Mouse (Mus musculus) hindbrain, embryonic 12.5 days (tissue): ENCODE data around the gene Rps28. TPM values are rescaled to one million over a fixed set of nuclear protein-coding genes. Genes with fewer than 3 reads are reported as not detected.

Source experiments
- ATAC-seq: fragments of 200-750 bp; cut with Nextera tagmentation; 2 replicates; pipeline ENCODE4 v1.8.0; 2017; ENCODE audit warnings: moderate TSS enrichment; ENCODE audit not compliant: low FRiP score
- H3K27ac ChIP-seq: fragments of 300-500 bp; sonication (generic); 2 replicates; pipeline ENCODE4 v1.5.1; 2016; ENCODE audit warnings: mild to moderate bottlenecking
- H3K27me3 ChIP-seq: fragments of 300-500 bp; sonication (generic); 2 replicates; pipeline ENCODE4 v1.6.1; 2016; ENCODE audit warnings: mild to moderate bottlenecking
- H3K36me3 ChIP-seq: fragments of 300-500 bp; sonication (generic); 2 replicates; pipeline ENCODE4 v1.6.1; 2016; ENCODE audit warnings: mild to moderate bottlenecking
- H3K4me1 ChIP-seq: fragments of 300-500 bp; sonication (generic); 2 replicates; pipeline ENCODE4 v1.6.1; 2016
- H3K4me2 ChIP-seq: fragments of 300-500 bp; sonication (generic); replicated peaks from 2 replicates; pipeline ENCODE4 v1.6.1; 2016; ENCODE audit warnings: mild to moderate bottlenecking
- H3K4me3 ChIP-seq: fragments of 300-500 bp; sonication (generic); 2 replicates; pipeline ENCODE4 v1.5.1; 2016; ENCODE audit warnings: mild to moderate bottlenecking
- H3K9ac ChIP-seq: fragments of 300-500 bp; sonication (generic); 2 replicates; pipeline ENCODE4 v1.6.1; 2016; ENCODE audit warnings: mild to moderate bottlenecking, moderate library complexity
- H3K9me3 ChIP-seq: fragments of 300-500 bp; sonication (generic); replicated peaks from 2 replicates; pipeline ENCODE4 v1.6.1; 2016; ENCODE audit warnings: mild to moderate bottlenecking
- WGBS: fragments of 180-500 bp; shearing (Covaris S2); methylation state at CpG from one replicate; pipeline ENCODE4 v1.1.7; 2016; 5-methylcytosine and 5-hydroxymethylcytosine counted together
- polyA plus RNA-seq: library from polyadenylated mRNA; unstranded; fragments of >200 nt; fragmentation: Nextera tagmentation; extraction: Ambion mirVana; gene quantifications from 2 replicates; pipeline ENCODE4 v1.2.1, GENCODE M21; 2016

Rps28 gene
- polyA plus RNA-seq, 1 experiment from 2014 or later: 694 TPM

GRCm38 (mm10) chr17:33781124-33781977 is 43.0 kb downstream of the Rps28 start, which contains the start of gene Angptl4:
TSS of gene Angptl4 (minus strand) at chr17:33781830.
- Histone ChIP-seq H3K27ac (peak within 1 kb of the TSS; percentile 49), H3K4me3 (peak within 1 kb of the TSS; percentile 44), H3K27me3 (no peaks in the 10 kb centered on the region), H3K4me1 (peaks cover 23% of the 10 kb centered on the region), H3K9ac (peak within 1 kb of the TSS; percentile 64), H3K4me2 (peak within 1 kb of the TSS; percentile 80), H3K9me3 (no peaks in the 10 kb centered on the region), H3K36me3 (no peaks in the 10 kb centered on the region)
- ATAC-seq: peak; percentile 80
- WGBS: under 1% methylated on average over 50 of the region's 50 CpGs

DNA sequence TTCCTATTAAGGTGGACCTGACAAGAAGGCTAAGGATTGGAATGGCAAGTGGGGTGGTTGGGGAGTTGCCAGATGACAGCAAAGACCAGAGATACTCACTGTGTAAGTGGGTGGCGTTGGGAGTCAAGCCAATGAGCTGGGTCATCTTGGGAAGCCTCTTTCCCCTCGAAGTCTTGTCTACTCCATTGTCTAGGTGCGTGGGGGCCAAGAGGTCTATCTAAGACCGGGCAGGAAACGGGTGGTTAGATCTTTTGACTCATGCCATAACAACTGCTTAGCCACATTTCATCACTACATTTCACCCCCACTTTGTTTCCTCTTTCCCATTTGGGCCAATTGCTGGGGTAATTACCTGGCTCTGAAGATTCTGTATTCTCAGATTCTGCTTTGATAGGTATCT is 43.9 kb downstream of the Rps28 start:
- WGBS: 90% methylated on average over 5 of the region's 5 CpGs
- H3K9ac ChIP-seq: no peak overlapping the region

GRCm38 (mm10) chr17:33779967-33780295 is 44.4 kb downstream of the Rps28 start:
- H3K27ac ChIP-seq: peak overlapping the region; percentile 69; the same call in 1 of the 2 replicates
- 81% methylated on average over 5 of the region's 5 CpGs for WGBS

More for the DNA sequence above, 43.9 kb downstream of the Rps28 start:
- Histone ChIP-seq H3K27ac (no peak overlapping the region), H3K27me3 (no peaks in the 10 kb centered on the region), H3K4me1 (peaks cover 23% of the 10 kb centered on the region), H3K4me2 (peak overlapping the region; percentile 80), H3K4me3 (peak overlapping the region; percentile 44), H3K36me3 (no peaks in the 10 kb centered on the region), H3K9me3 (no peaks in the 10 kb centered on the region)
- ATAC-seq: no peak

DNA sequence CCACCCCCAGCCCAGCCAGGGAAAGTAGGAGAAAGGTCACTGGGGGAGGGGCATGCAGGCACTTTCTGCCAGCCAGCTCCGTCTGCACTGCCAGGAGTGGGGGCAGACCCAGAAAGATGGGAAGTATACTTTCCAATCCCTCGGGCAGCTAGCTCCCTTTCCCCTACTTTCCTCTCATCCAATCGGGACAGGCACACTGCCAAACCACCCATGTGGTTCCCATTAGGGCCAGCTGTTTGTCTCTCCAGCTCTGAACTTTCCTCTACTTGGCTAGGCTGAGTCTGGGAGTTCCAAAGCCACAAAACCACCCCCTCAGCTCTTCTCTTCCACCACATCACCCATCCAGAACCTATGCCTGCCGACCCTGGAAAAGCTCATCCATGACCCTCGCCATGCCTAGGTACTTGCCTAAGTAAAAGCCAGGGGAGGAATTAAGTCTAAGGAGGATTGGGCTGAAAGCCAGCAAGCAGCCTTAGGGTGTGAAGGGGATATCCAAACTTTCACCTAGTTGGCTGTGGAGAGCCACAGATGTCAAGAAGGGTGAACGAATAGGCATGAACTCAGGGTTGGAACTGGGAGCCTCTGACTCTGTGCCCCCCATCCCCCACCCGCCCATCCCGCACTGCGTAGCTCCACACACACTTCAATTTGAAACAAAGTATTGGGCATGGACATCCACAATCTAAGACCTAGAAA is 44.9 kb downstream of the Rps28 start:
- Histone ChIP-seq H3K4me1 (peaks cover 23% of the 10 kb centered on the region), H3K9me3 (no peaks in the 10 kb centered on the region), H3K36me3 (no peaks in the 10 kb centered on the region), H3K27ac (peak overlapping the region; percentile 77), H3K4me2 (peak overlapping the region; percentile 80), H3K27me3 (no peaks in the 10 kb centered on the region), H3K4me3 (peak overlapping the region; percentile 13), H3K9ac (no peak overlapping the region)
- no peak for ATAC-seq
- WGBS: 51% methylated on average over 9 of the region's 9 CpGs

More at GRCm38 (mm10) chr17:33779967-33780295, 44.4 kb downstream of the Rps28 start:
- Histone ChIP-seq H3K4me3 (peak overlapping the region; percentile 13), H3K36me3 (no peaks in the 10 kb centered on the region), H3K4me2 (peak overlapping the region; percentile 80), H3K27me3 (no peaks in the 10 kb centered on the region), H3K4me1 (peaks cover 23% of the 10 kb centered on the region), H3K9ac (no peak overlapping the region), H3K9me3 (no peaks in the 10 kb centered on the region)
- no peak for ATAC-seq

DNA sequence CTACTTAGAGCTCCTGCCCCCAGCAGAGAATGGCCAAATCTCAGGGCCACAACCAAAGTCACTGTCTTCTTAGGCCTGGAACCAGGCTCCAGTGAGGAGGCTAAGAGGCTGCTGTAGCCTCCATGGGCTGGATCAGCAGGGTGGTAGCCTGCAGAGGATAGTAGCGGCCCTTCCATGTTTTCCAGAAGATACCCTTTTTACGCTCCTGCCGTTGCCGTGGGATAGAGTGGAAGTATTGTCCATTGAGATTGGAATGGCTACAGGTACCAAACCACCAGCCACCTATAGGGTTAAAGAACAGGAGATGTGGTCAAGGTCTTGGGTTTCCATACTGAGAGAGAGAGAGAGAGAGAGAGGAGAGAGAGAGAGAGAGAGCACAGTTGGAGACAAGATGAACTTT is 49.1 kb downstream of the Rps28 start:
- H3K9me3 ChIP-seq: no peaks in the 10 kb centered on the region
- no peak overlapping the region for H3K4me2 ChIP-seq
- no peaks in the 10 kb centered on the region for H3K36me3 ChIP-seq
- no peak overlapping the region for H3K27ac ChIP-seq
- no peak for ATAC-seq
- H3K27me3 ChIP-seq: no peaks in the 10 kb centered on the region
- H3K4me3 ChIP-seq: no peak overlapping the region
- peaks cover 12% of the 10 kb centered on the region for H3K4me1 ChIP-seq
- WGBS: 97% methylated on average over 4 of the region's 4 CpGs
- no peak overlapping the region for H3K9ac ChIP-seq

- WGBS: 89% methylated on average over 8 of the region's 8 CpGs
- no peak overlapping the region for H3K27ac ChIP-seq
- H3K36me3 ChIP-seq: no peaks in the 10 kb centered on the region
- H3K9me3 ChIP-seq: no peaks in the 10 kb centered on the region
- no peak overlapping the region for H3K4me2 ChIP-seq
- H3K27me3 ChIP-seq: no peaks in the 10 kb centered on the region
- H3K4me1 ChIP-seq: peaks cover 11% of the 10 kb centered on the region
- no peak overlapping the region for H3K4me3 ChIP-seq
- no peak for ATAC-seq
- no peak overlapping the region for H3K9ac ChIP-seq
Observed at GRCm38 (mm10) chr17:33774573-33775155, 49.7 kb downstream of the Rps28 start.

- no peaks in the 10 kb centered on the region for H3K27me3 ChIP-seq
- 94% methylated on average over 6 of the region's 6 CpGs for WGBS
- H3K9ac ChIP-seq: no peak overlapping the region
- no peak overlapping the region for H3K4me2 ChIP-seq
- no peak for ATAC-seq
- H3K4me1 ChIP-seq: peaks cover 5% of the 10 kb centered on the region; the same call in 1 of the 2 replicates
- H3K27ac ChIP-seq: no peak overlapping the region
- H3K4me3 ChIP-seq: no peak overlapping the region
- no peaks in the 10 kb centered on the region for H3K9me3 ChIP-seq
- H3K36me3 ChIP-seq: no peaks in the 10 kb centered on the region
Observed at GRCm38 (mm10) chr17:33773871-33774572, 50.3 kb downstream of the Rps28 start.

DNA sequence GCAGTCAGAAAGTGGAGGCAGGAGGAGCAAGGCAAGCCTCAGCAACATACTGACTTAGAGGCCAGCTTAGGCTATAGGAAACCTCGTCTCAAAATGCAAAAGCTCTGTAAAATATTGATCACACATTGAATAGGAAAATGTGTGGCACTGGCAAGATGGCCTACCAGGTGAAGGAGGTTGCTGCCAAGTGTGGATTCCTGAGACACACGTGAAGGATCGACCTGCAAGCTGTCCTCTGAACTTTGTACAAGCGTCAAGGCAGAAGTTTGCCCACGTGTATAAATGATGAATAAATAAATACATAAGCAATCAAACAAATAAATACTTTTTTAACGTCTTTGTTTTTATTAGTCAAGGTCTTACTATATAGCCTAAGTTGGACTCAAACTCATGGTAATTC is 50.9 kb downstream of the Rps28 start:
- 82% methylated on average over 6 of the region's 6 CpGs for WGBS
- no peaks in the 10 kb centered on the region for H3K36me3 ChIP-seq
- H3K27ac ChIP-seq: no peak overlapping the region
- H3K9ac ChIP-seq: no peak overlapping the region
- H3K4me2 ChIP-seq: no peak overlapping the region
- peaks cover 1% of the 10 kb centered on the region; the same call in 1 of the 2 replicates for H3K4me1 ChIP-seq
- no peak for ATAC-seq
- H3K4me3 ChIP-seq: no peak overlapping the region
- no peaks in the 10 kb centered on the region for H3K27me3 ChIP-seq
- no peaks in the 10 kb centered on the region for H3K9me3 ChIP-seq

DNA sequence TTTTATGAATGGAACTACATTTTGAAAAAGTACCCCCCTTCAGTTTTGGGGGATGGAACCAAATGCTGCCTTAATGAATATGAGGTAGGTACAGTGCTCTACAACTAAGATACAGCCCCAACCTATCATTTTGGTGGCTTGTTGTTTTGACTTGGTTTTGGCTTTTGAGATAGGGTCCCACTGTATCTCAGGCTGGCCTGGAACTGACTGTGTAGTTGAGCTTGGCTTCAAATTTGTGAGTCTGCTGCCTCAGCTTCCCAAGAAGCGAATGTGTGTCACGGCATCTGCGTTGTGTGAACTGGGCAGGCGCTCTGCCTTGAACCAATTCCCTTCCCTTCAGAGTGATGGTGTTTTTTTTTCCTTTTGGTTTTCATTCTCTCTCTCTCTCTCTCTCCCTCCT is 52.7 kb downstream of the Rps28 start:
- 94% methylated on average over 4 of the region's 4 CpGs for WGBS
- H3K4me3 ChIP-seq: no peak overlapping the region
- H3K9me3 ChIP-seq: no peaks in the 10 kb centered on the region
- no peak overlapping the region for H3K4me2 ChIP-seq
- no peak for ATAC-seq
- H3K27ac ChIP-seq: no peak overlapping the region
- no peak overlapping the region for H3K9ac ChIP-seq
- H3K4me1 ChIP-seq: no peaks in the 10 kb centered on the region
- H3K27me3 ChIP-seq: no peaks in the 10 kb centered on the region
- H3K36me3 ChIP-seq: no peaks in the 10 kb centered on the region

Other genes with a start within 250 kb of the Rps28 start
- 47.6 and 48.1 TPM in 2 replicates for gene Zfp414, start 195.5 kb downstream of the Rps28 start, polyA plus RNA-seq
- gene Pram1, start 186.5 kb downstream of the Rps28 start, polyA plus RNA-seq: 0.45 and 1.0 TPM in 2 replicates
- 390 and 450 TPM in 2 replicates for gene Hnrnpm, start 137.7 kb downstream of the Rps28 start, polyA plus RNA-seq
- gene March2, start 105.9 kb downstream of the Rps28 start, polyA plus RNA-seq: 53.4 and 54.6 TPM in 2 replicates
- 404 and 415 TPM in 2 replicates for gene Rab11b, start 64.0 kb downstream of the Rps28 start, polyA plus RNA-seq
- 25.6 and 26.8 TPM in 2 replicates for gene Angptl4, start 42.7 kb downstream of the Rps28 start, polyA plus RNA-seq
- gene Kank3, start 14.0 kb downstream of the Rps28 start, polyA plus RNA-seq: 30.8 and 31.4 TPM in 2 replicates
- gene Ndufa7, start within 50 bp of the Rps28 start, polyA plus RNA-seq: 375 and 435 TPM in 2 replicates
- gene Cd320, start 18.5 kb upstream of the Rps28 start, polyA plus RNA-seq: 54.6 and 59.4 TPM in 2 replicates
- gene Gm7029, start 49.3 kb upstream of the Rps28 start, polyA plus RNA-seq: not detected in 2 replicates
- 3.2 and 4.1 TPM in 2 replicates for gene Kifc1, start 66.1 kb upstream of the Rps28 start, polyA plus RNA-seq
- gene Platr17, start 80.6 kb upstream of the Rps28 start, polyA plus RNA-seq: 0.30 TPM in 1 of 2 replicates, not detected in the other
- 55.5 and 61.2 TPM in 2 replicates for gene Daxx, start 84.9 kb upstream of the Rps28 start, polyA plus RNA-seq
- gene Tapbp, start 91.3 kb upstream of the Rps28 start, polyA plus RNA-seq: 23.9 and 27.6 TPM in 2 replicates
- 21.7 and 25.5 TPM in 2 replicates for gene Zbtb22, start 91.3 kb upstream of the Rps28 start, polyA plus RNA-seq
- gene Rgl2, start 105.0 kb upstream of the Rps28 start, polyA plus RNA-seq: 63.1 and 64.1 TPM in 2 replicates
- 173 and 180 TPM in 2 replicates for gene Pfdn6, start 115.8 kb upstream of the Rps28 start, polyA plus RNA-seq
- gene Wdr46, start 116.1 kb upstream of the Rps28 start, polyA plus RNA-seq: 37.1 and 38.8 TPM in 2 replicates
- 9.9 TPM in 2 replicates for gene B3galt4, start 126.9 kb upstream of the Rps28 start, polyA plus RNA-seq
- 65.0 and 65.9 TPM in 2 replicates for gene Vps52, start 131.2 kb upstream of the Rps28 start, polyA plus RNA-seq
- gene Rps18, start 131.4 kb upstream of the Rps28 start, polyA plus RNA-seq: 834 and 931 TPM in 2 replicates
- 13.8 and 16.6 TPM in 2 replicates for gene H2-K1, start 175.8 kb upstream of the Rps28 start, polyA plus RNA-seq
- gene Ring1, start 200.1 kb upstream of the Rps28 start, polyA plus RNA-seq: 28.2 and 29.7 TPM in 2 replicates
- gene H2-Ke6, start 203.5 kb upstream of the Rps28 start, polyA plus RNA-seq: 57.5 and 67.6 TPM in 2 replicates
- gene Slc39a7, start 207.1 kb upstream of the Rps28 start, polyA plus RNA-seq: 179 and 187 TPM in 2 replicates
- 64.9 and 68.3 TPM in 2 replicates for gene Rxrb, start 207.2 kb upstream of the Rps28 start, polyA plus RNA-seq
- 7.8 and 18.0 TPM in 2 replicates for gene Col11a2, start 214.9 kb upstream of the Rps28 start, polyA plus RNA-seq